ENCODE assay signal across 8 mouse cellular contexts in the genomic region with DNA sequence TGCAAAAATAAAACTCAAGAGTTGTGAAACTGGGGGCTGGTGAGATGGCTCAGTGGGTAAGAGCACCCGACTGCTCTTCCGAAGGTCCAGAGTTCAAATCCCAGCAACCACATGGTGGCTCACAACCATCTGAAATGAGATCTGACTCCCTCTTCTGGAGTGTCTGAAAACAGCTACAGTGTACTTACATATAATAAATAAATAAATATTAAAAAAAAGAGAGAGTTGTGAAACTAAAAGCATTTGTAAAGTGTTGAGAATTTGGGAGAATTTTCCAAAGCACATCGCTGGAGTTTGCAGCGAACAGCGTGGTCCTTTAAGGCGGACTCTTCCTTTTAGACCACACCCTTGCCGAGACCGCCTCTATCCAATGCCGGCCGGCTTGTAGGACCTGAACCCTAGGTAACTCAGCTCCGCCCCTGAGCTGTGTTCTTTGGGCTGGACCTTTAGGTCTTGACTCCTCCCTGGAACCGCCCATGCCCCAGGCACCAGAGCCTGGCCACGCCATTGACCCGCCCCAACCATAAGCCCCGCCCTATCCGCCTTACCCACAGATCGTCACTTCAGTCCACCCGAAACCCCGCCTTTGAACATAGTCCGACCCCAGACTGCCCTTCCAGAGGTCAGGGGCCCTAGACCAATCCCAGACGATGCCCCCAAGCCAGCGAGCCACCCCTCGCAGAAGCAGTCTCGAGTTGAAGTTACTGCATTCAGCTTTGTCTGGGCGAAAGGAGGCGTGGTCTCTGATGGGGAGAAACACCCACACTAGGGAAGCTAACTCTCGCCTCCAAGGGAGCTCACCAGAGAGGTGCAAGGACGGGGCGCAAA. TPM values are rescaled to one million over a fixed set of nuclear protein-coding genes. Genes with fewer than 3 reads are reported as not detected.
DNase-seq lines count a peak whose midpoint lies in the region; ATAC-seq lines count a peak whose summit lies in the region.

No protein-coding gene starts in this region.

- H3K27ac ChIP-seq in brown adipose tissue, adult 24 weeks (replicated peaks; ENCODE audit: low read depth, low read length), result peak overlapping the region; percentile 94
- H3K27ac ChIP-seq in heart, embryonic 13.5 days (replicated peaks), result peak overlapping the region; percentile 92
- H3K27ac ChIP-seq in liver, embryonic 12.5 days, result peak overlapping the region; percentile 93
- peak overlapping the region; percentile 87 for H3K27ac ChIP-seq in stomach, embryonic 15.5 days

- H3K4me1 ChIP-seq in brown adipose tissue, adult 24 weeks (ENCODE audit: control insufficient read depth, insufficient read depth, insufficient read length, low read length), result peaks cover 6% of the 10 kb centered on the region; the same call in 1 of the 2 replicates
- H3K4me1 ChIP-seq in heart, embryonic 13.5 days, result peaks cover 21% of the 10 kb centered on the region
- H3K4me1 ChIP-seq in liver, embryonic 12.5 days, result peaks cover 91% of the 10 kb centered on the region
- H3K4me1 ChIP-seq in stomach, embryonic 15.5 days, result peaks cover 4% of the 10 kb centered on the region; the same call in 1 of the 2 replicates

- H3K4me2 ChIP-seq in heart, embryonic 13.5 days, result peak overlapping the region; percentile 85
- peak overlapping the region; percentile 86 for H3K4me2 ChIP-seq in liver, embryonic 12.5 days
- H3K4me2 ChIP-seq in stomach, embryonic 15.5 days, result peak overlapping the region; percentile 77

- H3K36me3 ChIP-seq in heart, embryonic 13.5 days, result no peaks in the 10 kb centered on the region
- H3K36me3 ChIP-seq in liver, embryonic 12.5 days, result no peaks in the 10 kb centered on the region
- H3K36me3 ChIP-seq in stomach, embryonic 15.5 days, result no peaks in the 10 kb centered on the region

- DNase-seq in CD4-positive, CD25-positive, alpha-beta regulatory T cell, adult 2 months (ENCODE audit: low read depth, low spot score), result peak; percentile 96
- DNase-seq in fat pad, adult 2 months (ENCODE audit: extremely low read depth, low read depth, low spot score), result peak; percentile 90
- peak; percentile 98 for DNase-seq in kidney, postnatal 10 days
- DNase-seq in natural killer cell, adult 2 months (ENCODE audit: low spot score in 2 of 2), result peak; percentile 93 to 94

- H3K9ac ChIP-seq in heart, embryonic 13.5 days, result peak overlapping the region; percentile 86
- H3K9ac ChIP-seq in liver, embryonic 12.5 days, result peak overlapping the region; percentile 77
- peak overlapping the region; percentile 48 for H3K9ac ChIP-seq in stomach, embryonic 15.5 days

- peak overlapping the region; percentile 84 for H3K4me3 ChIP-seq in brown adipose tissue, adult 24 weeks (ENCODE audit: insufficient read depth, low read depth, low read length)
- peak overlapping the region; percentile 66 for H3K4me3 ChIP-seq in heart, embryonic 13.5 days
- H3K4me3 ChIP-seq in liver, embryonic 12.5 days, result peak overlapping the region; percentile 71
- H3K4me3 ChIP-seq in stomach, embryonic 15.5 days (replicated peaks), result peak overlapping the region; percentile 70

- no peaks in the 10 kb centered on the region for H3K9me3 ChIP-seq in heart, embryonic 13.5 days
- H3K9me3 ChIP-seq in liver, embryonic 12.5 days (replicated peaks), result no peaks in the 10 kb centered on the region
- no peaks in the 10 kb centered on the region for H3K9me3 ChIP-seq in stomach, embryonic 15.5 days

- ATAC-seq in heart, embryonic 13.5 days (ENCODE audit: extremely low read depth, insufficient number of reproducible peaks, low FRiP score, low TSS enrichment), result peak; percentile 99
- ATAC-seq in liver, embryonic 12.5 days, result peak; percentile 99
- peak; percentile 99 for ATAC-seq in stomach, embryonic 15.5 days (ENCODE audit: insufficient read depth, low FRiP score, low read depth)

- 2% methylated on average over 29 of the region's 29 CpGs for WGBS in heart, embryonic 13.5 days
- 1% methylated on average over 29 of the region's 29 CpGs for WGBS in liver, embryonic 12.5 days (ENCODE audit: insufficient replicate concordance)
- under 1% methylated on average over 29 of the region's 29 CpGs for WGBS in stomach, embryonic 15.5 days

- H3K27me3 ChIP-seq in heart, embryonic 13.5 days (replicated peaks), result peaks cover 5% of the 10 kb centered on the region
- H3K27me3 ChIP-seq in liver, embryonic 12.5 days (replicated peaks), result no peaks in the 10 kb centered on the region
- no peaks in the 10 kb centered on the region for H3K27me3 ChIP-seq in stomach, embryonic 15.5 days (replicated peaks)

RNA-seq across cellular contexts. Expression of a gene that starts 0.7 kb away (rescaled TPM):
- polyA plus RNA-seq in brown adipose tissue, adult 24 weeks (2012; ENCODE audit: insufficient read depth, insufficient read length, missing spikeins), result 27.0 and 49.5 TPM in 2 replicates
- 57.9 and 66.4 TPM in 2 replicates for polyA plus RNA-seq in heart, embryonic 13.5 days (2015; fragmentation: Nextera tagmentation; extraction: Ambion mirVana)
- 159 and 164 TPM in 2 replicates for polyA plus RNA-seq in liver, embryonic 12.5 days (2016; fragmentation: Nextera tagmentation; extraction: Ambion mirVana)
- 58.6 and 60.7 TPM in 2 replicates for polyA plus RNA-seq in stomach, embryonic 15.5 days (2015; fragmentation: Nextera tagmentation; extraction: Ambion mirVana)

RNA-seq across cellular contexts. Expression of a gene that starts 5.3 kb away (rescaled TPM):
- polyA plus RNA-seq in brown adipose tissue, adult 24 weeks (2012; ENCODE audit: insufficient read depth, insufficient read length, missing spikeins), result not detected in 2 replicates
- polyA plus RNA-seq in heart, embryonic 13.5 days (2015; fragmentation: Nextera tagmentation; extraction: Ambion mirVana), result 0.21 and 0.23 TPM in 2 replicates
- 0.15 and 0.19 TPM in 2 replicates for polyA plus RNA-seq in liver, embryonic 12.5 days (2016; fragmentation: Nextera tagmentation; extraction: Ambion mirVana)
- polyA plus RNA-seq in stomach, embryonic 15.5 days (2015; fragmentation: Nextera tagmentation; extraction: Ambion mirVana), result 16.2 and 20.5 TPM in 2 replicates

RNA-seq across cellular contexts. Expression of a gene that starts 22.5 kb away (rescaled TPM):
- polyA plus RNA-seq in brown adipose tissue, adult 24 weeks (2012; ENCODE audit: insufficient read depth, insufficient read length, missing spikeins), result 1.1 and 2.9 TPM in 2 replicates
- polyA plus RNA-seq in heart, embryonic 13.5 days (2015; fragmentation: Nextera tagmentation; extraction: Ambion mirVana), result 3.4 and 3.5 TPM in 2 replicates
- polyA plus RNA-seq in liver, embryonic 12.5 days (2016; fragmentation: Nextera tagmentation; extraction: Ambion mirVana), result 16.0 and 16.5 TPM in 2 replicates
- polyA plus RNA-seq in stomach, embryonic 15.5 days (2015; fragmentation: Nextera tagmentation; extraction: Ambion mirVana), result 13.1 and 15.1 TPM in 2 replicates

RNA-seq across cellular contexts. Expression of a gene that starts 44.9 kb away (rescaled TPM):
- 1.6 TPM in 1 of 2 replicates, not detected in the other for polyA plus RNA-seq in brown adipose tissue, adult 24 weeks (2012; ENCODE audit: insufficient read depth, insufficient read length, missing spikeins)
- polyA plus RNA-seq in heart, embryonic 13.5 days (2015; fragmentation: Nextera tagmentation; extraction: Ambion mirVana), result 0.31 and 0.72 TPM in 2 replicates
- 0.71 and 1.1 TPM in 2 replicates for polyA plus RNA-seq in liver, embryonic 12.5 days (2016; fragmentation: Nextera tagmentation; extraction: Ambion mirVana)
- polyA plus RNA-seq in stomach, embryonic 15.5 days (2015; fragmentation: Nextera tagmentation; extraction: Ambion mirVana), result 38.4 and 47.2 TPM in 2 replicates

RNA-seq across cellular contexts. Expression of a gene that starts 49.8 kb away (rescaled TPM):
- polyA plus RNA-seq in brown adipose tissue, adult 24 weeks (2012; ENCODE audit: insufficient read depth, insufficient read length, missing spikeins), result 49.5 and 67.9 TPM in 2 replicates
- 92.2 and 102 TPM in 2 replicates for polyA plus RNA-seq in heart, embryonic 13.5 days (2015; fragmentation: Nextera tagmentation; extraction: Ambion mirVana)
- polyA plus RNA-seq in liver, embryonic 12.5 days (2016; fragmentation: Nextera tagmentation; extraction: Ambion mirVana), result 55.0 and 65.0 TPM in 2 replicates
- 206 and 215 TPM in 2 replicates for polyA plus RNA-seq in stomach, embryonic 15.5 days (2015; fragmentation: Nextera tagmentation; extraction: Ambion mirVana)

Comparison
In these comparisons a context has a peak if more than half of its experiments do, and no peak if none do; other contexts are left out.
1. Peak in every context shown above with its lines: DNase-seq, ATAC-seq, H3K4me3 ChIP-seq and H3K27ac ChIP-seq.
2. RNA of a gene that starts 5.3 kb away (polyA plus RNA-seq): 16.2 to 20.5 TPM in stomach, embryonic 15.5 days; 0.21 to 0.23 TPM in heart, embryonic 13.5 days, 0.15 to 0.19 TPM in liver, embryonic 12.5 days and not detected in brown adipose tissue, adult 24 weeks; every median in the first group is over 10 times any median in the second.